Mouse (Mus musculus) cerebellum, adult 2 months (tissue): ENCODE results near the gene Spindoc. TPM values are rescaled to one million over a fixed set of nuclear protein-coding genes. Genes with fewer than 3 reads are reported as not detected.

Source experiments
- DNase-seq, 2 experiments: peaks; one replicate each; pipeline ENCODE4 v3.0.0; 2021
- H3K27ac ChIP-seq: fragments of 200-500 bp; 2 replicates; pipeline ENCODE4 v1.5.1; 2012; ENCODE audit warnings: low read length, control low read depth, inconsistent platforms; ENCODE audit not compliant: insufficient read depth
- H3K27me3 ChIP-seq: fragments of 200-500 bp; 2 replicates; pipeline ENCODE4 v1.6.1; 2012; ENCODE audit warnings: inconsistent platforms, mild to moderate bottlenecking, low read length, moderate library complexity; ENCODE audit not compliant: control insufficient read depth, insufficient read depth
- H3K4me1 ChIP-seq: fragments of 200-500 bp; 2 replicates; pipeline ENCODE4 v1.6.1; 2011; ENCODE audit warnings: low read length; ENCODE audit not compliant: control insufficient read depth, insufficient read depth
- H3K4me3 ChIP-seq: fragments of 200-500 bp; replicated peaks from 2 replicates; pipeline ENCODE3; 2011; ENCODE audit warnings: mild to moderate bottlenecking, low read depth, low read length, control low read depth; ENCODE audit not compliant: insufficient read depth
- CTCF ChIP-seq: fragments of 200-500 bp; IDR thresholded peaks from 2 replicates; pipeline ENCODE4 v1.5.1; 2011; ENCODE audit warnings: low read depth, mild to moderate bottlenecking, control low read depth, low read length, moderate library complexity, borderline replicate concordance; ENCODE audit not compliant: insufficient read depth
- POLR2A ChIP-seq: fragments of 200-500 bp; IDR thresholded peaks from 2 replicates; pipeline ENCODE4 v1.6.1; 2011; ENCODE audit warnings: low read length, control low read depth, borderline replicate concordance; ENCODE audit not compliant: insufficient read depth
- WGBS: fragments of 180-500 bp; shearing (Covaris S2); methylation state at CpG from one replicate; pipeline ENCODE4 v1.1.7; 2018; 5-methylcytosine and 5-hydroxymethylcytosine counted together
- polyA plus RNA-seq: library from polyadenylated mRNA; depleted of rRNA; stranded (reverse); fragments of >200 nt; gene quantifications from 2 replicates; pipeline ENCODE4 v1.2.3, GENCODE M21; 2012

Gene Spindoc
- polyA plus RNA-seq, 1 experiment, result 18.5 TPM

GRCm38 (mm10) chr19:7314976-7315586 lies 67.7 kb downstream of the Spindoc start:
- TF ChIP-seq POLR2A, result no peak
- no peaks in the 10 kb centered on the region for H3K27me3 ChIP-seq
- no peak overlapping the region for H3K4me3 ChIP-seq
- H3K27ac ChIP-seq, result no peak overlapping the region
- peak; percentile 46 to 52 for DNase-seq
- 27% methylated on average over 8 of the region's 8 CpGs for WGBS
- peaks cover 20% of the 10 kb centered on the region for H3K4me1 ChIP-seq

DNA sequence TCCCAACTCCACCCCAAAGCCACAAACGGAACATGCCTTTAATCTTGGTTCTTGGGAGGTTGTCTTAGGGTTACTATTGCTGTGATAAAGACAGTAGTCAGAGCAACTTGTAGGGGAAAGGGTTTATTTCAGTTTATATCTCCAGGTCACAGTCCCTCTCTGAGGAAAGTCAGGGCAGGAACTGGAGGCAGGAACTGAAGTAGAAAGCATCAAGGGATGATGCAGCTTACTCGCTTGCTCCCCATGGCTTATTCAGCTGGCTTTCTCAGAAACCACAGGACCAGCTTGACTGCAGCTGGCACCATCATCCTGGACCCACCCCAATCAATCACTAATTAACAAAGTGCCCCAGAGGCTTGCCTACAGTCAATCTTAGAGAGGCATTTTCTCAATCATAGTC lies 69.1 kb downstream of the Spindoc start:
- TF ChIP-seq CTCF (no peak), POLR2A (no peak)
- H3K27me3 ChIP-seq, result no peaks in the 10 kb centered on the region
- no peak overlapping the region for H3K4me3 ChIP-seq
- no peak overlapping the region for H3K27ac ChIP-seq
- peaks cover 33% of the 10 kb centered on the region for H3K4me1 ChIP-seq
- no peak for DNase-seq
- WGBS, result 88% methylated on average over 2 of the region's 2 CpGs

GRCm38 (mm10) chr19:7311306-7311705 lies 71.5 kb downstream of the Spindoc start:
- 9% methylated on average over 10 of the region's 10 CpGs for WGBS
- Histone ChIP-seq H3K4me1 (peaks cover 52% of the 10 kb centered on the region), H3K27ac (peak overlapping the region; percentile 91), H3K4me3 (no peak overlapping the region), H3K27me3 (no peaks in the 10 kb centered on the region)
- peak; percentile 79 to 91 for DNase-seq
- TF ChIP-seq CTCF (no peak), POLR2A (no peak)

DNA sequence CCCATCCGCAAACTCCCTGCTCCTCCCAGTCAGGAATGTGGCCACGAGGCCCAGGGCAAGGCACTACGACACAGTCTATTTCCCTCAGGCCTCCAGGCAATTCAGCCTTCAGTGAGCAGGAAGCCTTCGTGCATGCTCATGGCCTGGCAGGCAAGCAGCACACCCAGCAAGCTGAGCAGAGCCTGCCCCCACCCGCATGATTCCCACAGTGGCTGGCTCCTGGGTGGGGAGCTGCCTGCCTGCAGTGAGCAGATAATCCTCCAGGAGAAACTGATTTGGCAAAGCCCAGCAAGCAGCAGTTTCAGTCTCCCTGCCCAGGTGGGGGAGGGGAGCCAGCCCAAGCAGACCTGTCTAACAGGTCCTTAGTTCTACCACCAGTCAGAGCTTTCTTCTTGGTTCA lies 72.1 kb downstream of the Spindoc start:
- Histone ChIP-seq H3K4me1 (peaks cover 55% of the 10 kb centered on the region), H3K4me3 (no peak overlapping the region), H3K27me3 (no peaks in the 10 kb centered on the region), H3K27ac (peak overlapping the region; percentile 91)
- WGBS, result 17% methylated on average over 5 of the region's 5 CpGs
- DNase-seq, result peak; percentile 54 to 62
- no peak for TF ChIP-seq POLR2A
- no peak for TF ChIP-seq CTCF

GRCm38 (mm10) chr19:7309738-7310330 lies 73.0 kb downstream of the Spindoc start:
- DNase-seq, result peak; percentile 54 to 64
- no peak overlapping the region for H3K4me3 ChIP-seq
- H3K27ac ChIP-seq, result peak overlapping the region; percentile 91
- 55% methylated on average over 2 of the region's 2 CpGs for WGBS
- H3K27me3 ChIP-seq, result no peaks in the 10 kb centered on the region
- H3K4me1 ChIP-seq, result peaks cover 54% of the 10 kb centered on the region
- TF ChIP-seq POLR2A, result no peak
- TF ChIP-seq CTCF, result no peak

- H3K27me3 ChIP-seq, result no peaks in the 10 kb centered on the region
- H3K4me3 ChIP-seq, result no peak overlapping the region
- peaks cover 53% of the 10 kb centered on the region for H3K4me1 ChIP-seq
- WGBS, result 52% methylated on average over 8 of the region's 8 CpGs
- TF ChIP-seq POLR2A (no peak), CTCF (no peak)
- DNase-seq, result peak in 1 of 2 experiments; percentile 33
- H3K27ac ChIP-seq, result no peak overlapping the region
Observed at GRCm38 (mm10) chr19:7307995-7308770, 74.6 kb downstream of the Spindoc start.

DNA sequence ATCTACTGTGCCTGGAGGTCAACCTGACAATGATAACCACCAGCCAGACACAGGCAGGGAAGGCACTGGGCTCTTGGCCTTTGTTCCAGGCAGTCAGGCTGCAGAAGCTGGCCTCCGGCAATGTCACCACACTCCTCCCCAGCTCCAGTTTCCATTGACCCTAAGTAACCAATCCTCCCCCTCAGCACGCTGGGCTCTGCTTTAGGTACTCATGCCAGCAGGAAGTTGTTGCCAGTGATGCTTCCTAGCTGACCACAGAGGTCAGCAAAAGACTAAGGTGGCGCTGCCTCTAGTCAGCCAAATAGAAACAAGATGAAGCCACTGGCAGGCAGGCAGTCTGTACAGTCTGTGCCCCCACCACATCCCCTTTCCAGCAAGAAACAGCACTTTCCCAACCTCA lies 75.8 kb downstream of the Spindoc start:
- WGBS, result 40% methylated on average over 3 of the region's 3 CpGs
- TF ChIP-seq POLR2A (no peak), CTCF (no peak)
- Histone ChIP-seq H3K4me1 (peaks cover 60% of the 10 kb centered on the region), H3K27me3 (no peaks in the 10 kb centered on the region), H3K4me3 (no peak overlapping the region), H3K27ac (no peak overlapping the region)
- DNase-seq, result no peak
